Mouse (Mus musculus): ENCODE data around the gene Fbxo17. TPM values are rescaled to one million over a fixed set of nuclear protein-coding genes. Genes with fewer than 3 reads are reported as not detected.

Gene Fbxo17
- polyA plus RNA-seq, 1 experiment from 2014 or later: 7.3 TPM

DNA sequence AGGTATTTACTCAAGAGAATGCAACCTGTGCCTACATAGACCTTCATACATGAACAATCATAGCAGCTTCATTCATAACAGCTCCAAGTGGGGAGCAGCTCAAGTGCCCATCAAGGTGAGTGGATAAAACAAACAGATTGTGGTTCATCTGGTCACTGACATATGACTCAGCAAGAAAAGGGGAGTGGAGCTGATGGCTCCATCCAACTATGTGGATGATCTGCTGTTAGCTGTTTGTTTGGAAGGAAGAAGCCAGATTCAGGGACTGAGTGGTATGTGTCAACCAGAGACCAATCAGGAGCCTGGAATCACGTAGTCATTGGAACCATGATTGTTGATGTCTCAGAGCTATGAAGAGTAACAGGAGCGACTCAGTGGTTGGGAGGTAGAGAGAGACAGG lies 8.0 kb downstream of the Fbxo17 start:
- Histone ChIP-seq H3K9me3 (ENCODE audit: control insufficient read depth, low read length) (no peaks in the 10 kb centered on the region), H3K36me3 (ENCODE audit: control insufficient read depth, insufficient read depth, low read length) (no peaks in the 10 kb centered on the region), H3K27me3 (ENCODE audit: control insufficient read depth, insufficient read depth, low read length) (no peaks in the 10 kb centered on the region), H3K4me3 (ENCODE audit: low read depth, low read length) (no peak overlapping the region), H3K27ac (ENCODE audit: low read depth, low read length) (no peak overlapping the region), H3K9ac (ENCODE audit: low read length) (no peak overlapping the region), H3K4me1 (ENCODE audit: control insufficient read depth, insufficient read depth, low read length) (no peaks in the 10 kb centered on the region), H3K4me2 (ENCODE audit: low read depth) (no peak overlapping the region)
- 86% methylated on average over 2 of the region's 2 CpGs for whole genome bisulfite sequencing
- DNase-seq (ENCODE audit: low spot score) (no peak), ATAC-seq (ENCODE audit: insufficient read depth, low FRiP score, low TSS enrichment) (no peak)

GRCm38 (mm10) chr7:28726600-28726999 lies 10.0 kb downstream of the Fbxo17 start:
- Histone ChIP-seq H3K27me3 (ENCODE audit: control insufficient read depth, insufficient read depth, low read length) (no peaks in the 10 kb centered on the region), H3K4me2 (ENCODE audit: low read depth) (no peak overlapping the region; the same call in 1 of the 2 replicates), H3K9me3 (ENCODE audit: control insufficient read depth, low read length) (no peaks in the 10 kb centered on the region), H3K4me3 (ENCODE audit: low read depth, low read length) (no peak overlapping the region), H3K36me3 (ENCODE audit: control insufficient read depth, insufficient read depth, low read length) (no peaks in the 10 kb centered on the region), H3K27ac (ENCODE audit: low read depth, low read length) (no peak overlapping the region), H3K9ac (ENCODE audit: low read length) (no peak overlapping the region), H3K4me1 (ENCODE audit: control insufficient read depth, insufficient read depth, low read length) (no peaks in the 10 kb centered on the region)
- 7% methylated on average over 14 of the region's 14 CpGs for WGBS
- peak; percentile 79 for DNase-seq (ENCODE audit: low spot score)
- ATAC-seq (ENCODE audit: insufficient read depth, low FRiP score, low TSS enrichment): no peak

GRCm38 (mm10) chr7:28727649-28728340 lies 11.2 kb downstream of the Fbxo17 start:
- Histone ChIP-seq H3K4me3 (ENCODE audit: low read depth, low read length) (no peak overlapping the region), H3K9ac (ENCODE audit: low read length) (no peak overlapping the region; the same call in 1 of the 2 replicates), H3K27ac (ENCODE audit: low read depth, low read length) (no peak overlapping the region), H3K4me2 (ENCODE audit: low read depth) (no peak overlapping the region), H3K27me3 (ENCODE audit: control insufficient read depth, insufficient read depth, low read length) (peaks cover 2% of the 10 kb centered on the region; the same call in 1 of the 2 replicates), H3K36me3 (ENCODE audit: control insufficient read depth, insufficient read depth, low read length) (no peaks in the 10 kb centered on the region), H3K9me3 (ENCODE audit: control insufficient read depth, low read length) (no peaks in the 10 kb centered on the region), H3K4me1 (ENCODE audit: control insufficient read depth, insufficient read depth, low read length) (no peaks in the 10 kb centered on the region; the same call in 1 of the 2 replicates)
- 53% methylated on average over 10 of the region's 10 CpGs for WGBS
- ATAC-seq (ENCODE audit: insufficient read depth, low FRiP score, low TSS enrichment) (0 out of 2 replicates have a peak, but pooled peaks have one; percentile 45), DNase-seq (ENCODE audit: low spot score) (peak; percentile 46)

GRCm38 (mm10) chr7:28732341-28733142 lies 15.9 kb downstream of the Fbxo17 start:
- 2% methylated on average over 58 of the region's 58 CpGs for WGBS
- peak; percentile 81 for DNase-seq (ENCODE audit: low spot score)
- Histone ChIP-seq H3K4me2 (ENCODE audit: low read depth) (peak overlapping the region; percentile 83), H3K36me3 (ENCODE audit: control insufficient read depth, insufficient read depth, low read length) (peaks cover 3% of the 10 kb centered on the region; the same call in 1 of the 2 replicates), H3K9ac (ENCODE audit: low read length) (peak overlapping the region; percentile 44), H3K27me3 (ENCODE audit: control insufficient read depth, insufficient read depth, low read length) (peaks cover 2% of the 10 kb centered on the region; the same call in 1 of the 2 replicates), H3K27ac (ENCODE audit: low read depth, low read length) (no peak overlapping the region), H3K9me3 (ENCODE audit: control insufficient read depth, low read length) (no peaks in the 10 kb centered on the region), H3K4me1 (ENCODE audit: control insufficient read depth, insufficient read depth, low read length) (no peaks in the 10 kb centered on the region; the same call in 1 of the 2 replicates), H3K4me3 (ENCODE audit: low read depth, low read length) (peak overlapping the region; percentile 42)
- peak; percentile 85 for ATAC-seq (ENCODE audit: insufficient read depth, low FRiP score, low TSS enrichment)

DNA sequence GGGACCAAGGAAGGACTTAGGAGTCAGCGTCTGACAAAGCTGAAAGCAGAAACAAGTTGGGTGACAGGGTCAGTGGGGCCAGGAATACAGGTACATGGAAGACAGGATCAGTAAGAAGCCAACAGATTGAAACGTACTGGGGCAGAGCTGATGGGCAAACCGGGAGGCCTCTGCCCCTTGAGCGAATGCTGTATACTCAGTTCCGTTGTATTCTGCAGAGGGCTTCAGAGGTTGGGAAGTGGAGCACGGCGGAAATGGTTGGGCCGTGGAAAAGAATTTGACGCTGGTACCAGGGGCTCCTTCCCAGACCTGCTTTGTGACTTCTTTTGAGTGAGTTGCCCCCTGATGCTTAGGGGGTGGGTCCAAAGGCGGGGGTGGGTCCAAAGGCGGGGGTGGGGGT lies 16.6 kb downstream of the Fbxo17 start:
- H3K4me1 ChIP-seq (ENCODE audit: control insufficient read depth, insufficient read depth, low read length): no peaks in the 10 kb centered on the region; the same call in 1 of the 2 replicates
- no peaks in the 10 kb centered on the region for H3K9me3 ChIP-seq (ENCODE audit: control insufficient read depth, low read length)
- ATAC-seq (ENCODE audit: insufficient read depth, low FRiP score, low TSS enrichment) (no peak), DNase-seq (ENCODE audit: low spot score) (no peak)
- H3K4me3 ChIP-seq (ENCODE audit: low read depth, low read length): peak overlapping the region; percentile 42
- 0 out of 2 replicates have a peak overlapping the region, but pooled peaks have one; percentile 8 for H3K9ac ChIP-seq (ENCODE audit: low read length)
- H3K27ac ChIP-seq (ENCODE audit: low read depth, low read length): no peak overlapping the region
- H3K36me3 ChIP-seq (ENCODE audit: control insufficient read depth, insufficient read depth, low read length): peaks cover 4% of the 10 kb centered on the region; the same call in 1 of the 2 replicates
- peaks cover 2% of the 10 kb centered on the region; the same call in 1 of the 2 replicates for H3K27me3 ChIP-seq (ENCODE audit: control insufficient read depth, insufficient read depth, low read length)
- H3K4me2 ChIP-seq (ENCODE audit: low read depth): peak overlapping the region; percentile 83
- WGBS: 4% methylated on average over 11 of the region's 11 CpGs

GRCm38 (mm10) chr7:28735701-28736100 lies 19.1 kb downstream of the Fbxo17 start:
- Histone ChIP-seq H3K4me3 (ENCODE audit: low read depth, low read length) (no peak overlapping the region), H3K36me3 (ENCODE audit: control insufficient read depth, insufficient read depth, low read length) (peaks cover 5% of the 10 kb centered on the region; the same call in 1 of the 2 replicates)
- no peak for ATAC-seq (ENCODE audit: insufficient read depth, low FRiP score, low TSS enrichment)

GRCm38 (mm10) chr7:28739829-28740228 lies 23.2 kb downstream of the Fbxo17 start:
- 95% methylated on average over 21 of the region's 21 CpGs for WGBS
- no peaks in the 10 kb centered on the region for H3K27me3 ChIP-seq (ENCODE audit: control insufficient read depth, insufficient read depth, low read length)
- H3K4me2 ChIP-seq (ENCODE audit: low read depth): no peak overlapping the region
- DNase-seq (ENCODE audit: low spot score) (no peak), ATAC-seq (ENCODE audit: insufficient read depth, low FRiP score, low TSS enrichment) (no peak)
- peaks cover 5% of the 10 kb centered on the region; the same call in 1 of the 2 replicates for H3K36me3 ChIP-seq (ENCODE audit: control insufficient read depth, insufficient read depth, low read length)
- H3K4me1 ChIP-seq (ENCODE audit: control insufficient read depth, insufficient read depth, low read length): peaks cover 8% of the 10 kb centered on the region
- no peak overlapping the region for H3K4me3 ChIP-seq (ENCODE audit: low read depth, low read length)
- H3K27ac ChIP-seq (ENCODE audit: low read depth, low read length): no peak overlapping the region
- H3K9ac ChIP-seq (ENCODE audit: low read length): no peak overlapping the region
- no peaks in the 10 kb centered on the region for H3K9me3 ChIP-seq (ENCODE audit: control insufficient read depth, low read length)

More at GRCm38 (mm10) chr7:28735701-28736100, 19.1 kb downstream of the Fbxo17 start:
- Histone ChIP-seq H3K4me1 (ENCODE audit: control insufficient read depth, insufficient read depth, low read length) (no peaks in the 10 kb centered on the region; the same call in 1 of the 2 replicates), H3K9me3 (ENCODE audit: control insufficient read depth, low read length) (no peaks in the 10 kb centered on the region), H3K9ac (ENCODE audit: low read length) (no peak overlapping the region), H3K4me2 (ENCODE audit: low read depth) (no peak overlapping the region), H3K27me3 (ENCODE audit: control insufficient read depth, insufficient read depth, low read length) (peaks cover 2% of the 10 kb centered on the region; the same call in 1 of the 2 replicates), H3K27ac (ENCODE audit: low read depth, low read length) (no peak overlapping the region)
- 82% methylated on average over 6 of the region's 6 CpGs for WGBS
- DNase-seq (ENCODE audit: low spot score): no peak

DNA sequence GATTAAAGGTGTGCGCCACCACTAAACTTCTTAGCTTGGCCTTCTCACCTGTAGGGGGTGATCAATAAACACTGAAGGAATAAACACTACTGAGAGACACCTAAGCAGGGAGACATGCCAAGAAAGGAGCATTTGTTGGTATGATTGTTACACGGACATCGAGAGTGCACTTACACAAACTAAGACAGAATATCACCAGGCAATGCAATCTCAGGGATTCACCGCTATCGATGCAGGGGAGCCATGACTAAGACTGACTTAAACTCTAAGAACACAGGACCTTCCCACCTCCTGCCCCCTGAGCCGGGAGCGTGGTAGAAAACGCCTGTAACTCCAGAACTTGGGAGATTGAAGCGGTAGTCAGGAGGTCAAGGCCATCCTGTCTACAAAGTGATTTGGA lies 24.3 kb downstream of the Fbxo17 start:
- ATAC-seq (ENCODE audit: insufficient read depth, low FRiP score, low TSS enrichment): no peak
- no peaks in the 10 kb centered on the region for H3K9me3 ChIP-seq (ENCODE audit: control insufficient read depth, low read length)
- H3K27ac ChIP-seq (ENCODE audit: low read depth, low read length): no peak overlapping the region

More for the DNA sequence above, 24.3 kb downstream of the Fbxo17 start:
- peaks cover 5% of the 10 kb centered on the region; the same call in 1 of the 2 replicates for H3K36me3 ChIP-seq (ENCODE audit: control insufficient read depth, insufficient read depth, low read length)
- H3K4me2 ChIP-seq (ENCODE audit: low read depth): peak overlapping the region; percentile 96
- H3K9ac ChIP-seq (ENCODE audit: low read length): peak overlapping the region; percentile 78
- peak overlapping the region; percentile 68 for H3K4me3 ChIP-seq (ENCODE audit: low read depth, low read length)
- WGBS: 46% methylated on average over 9 of the region's 9 CpGs
- no peaks in the 10 kb centered on the region for H3K27me3 ChIP-seq (ENCODE audit: control insufficient read depth, insufficient read depth, low read length)
- DNase-seq (ENCODE audit: low spot score): no peak
- peaks cover 8% of the 10 kb centered on the region for H3K4me1 ChIP-seq (ENCODE audit: control insufficient read depth, insufficient read depth, low read length)

All from neural tube, embryonic 11.5 days (tissue).